Mouse (Mus musculus): ENCODE results near the gene Gm8246. TPM values are rescaled to one million over a fixed set of nuclear protein-coding genes. Genes with fewer than 3 reads are reported as not detected.
"Not testable (repeated sequence)": the region's sequence is repeated elsewhere in the genome, so short reads cannot be mapped to it uniquely, and the experiment has no call there.

The Gm8246 gene
- polyA plus RNA-seq (2014; fragmentation: Nextera tagmentation; extraction: Ambion mirVana), result not detected in 2 replicates

GRCm38 (mm10) chr14:5477730-5478129 lies at the start of gene Gm8246:
Gene Gm8246, minus strand, starts transcription at chr14:5477830.
- not testable (repeated sequence) for H3K27ac ChIP-seq (ENCODE audit: low read depth, low read length)

GRCm38 (mm10) chr14:5501374-5501773 lies 23.7 kb upstream of the Gm8246 start, which contains the start of gene Gm3488:
Gene Gm3488, plus strand, starts transcription at chr14:5501674.
- H3K4me1 ChIP-seq (ENCODE audit: control insufficient read depth, insufficient read depth, low read length); H3K4me2 ChIP-seq; H3K9me3 ChIP-seq (replicated peaks; ENCODE audit: control insufficient read depth, low read length); H3K4me3 ChIP-seq (ENCODE audit: low read depth, low read length); ATAC-seq (replicated peaks; ENCODE audit: insufficient number of reproducible peaks, low FRiP score, low TSS enrichment); H3K27me3 ChIP-seq (ENCODE audit: control insufficient read depth, insufficient read depth, low read length); H3K36me3 ChIP-seq (ENCODE audit: control insufficient read depth, insufficient read depth, low read length); H3K9ac ChIP-seq (ENCODE audit: low read depth, low read length); H3K27ac ChIP-seq (ENCODE audit: low read depth, low read length): not testable (repeated sequence)
- no CpG with 5 or more reads among the region's 35 CpGs for WGBS (ENCODE audit: insufficient replicate concordance)

More at GRCm38 (mm10) chr14:5477730-5478129, at the start of gene Gm8246:
- H3K36me3 ChIP-seq (ENCODE audit: control insufficient read depth, insufficient read depth, low read length); H3K4me2 ChIP-seq; ATAC-seq (replicated peaks; ENCODE audit: insufficient number of reproducible peaks, low FRiP score, low TSS enrichment); H3K4me1 ChIP-seq (ENCODE audit: control insufficient read depth, insufficient read depth, low read length); H3K4me3 ChIP-seq (ENCODE audit: low read depth, low read length); H3K27me3 ChIP-seq (ENCODE audit: control insufficient read depth, insufficient read depth, low read length); H3K9me3 ChIP-seq (replicated peaks; ENCODE audit: control insufficient read depth, low read length); H3K9ac ChIP-seq (ENCODE audit: low read depth, low read length): not testable (repeated sequence)
- no CpG with 5 or more reads among the region's 3 CpGs for WGBS (ENCODE audit: insufficient replicate concordance)

GRCm38 (mm10) chr14:5483907-5484306 lies 6.3 kb upstream of the Gm8246 start, which contains the start of gene Gm3187:
Gene Gm3187, plus strand, starts transcription at chr14:5484207.
- not testable (repeated sequence) for H3K4me1 ChIP-seq (ENCODE audit: control insufficient read depth, insufficient read depth, low read length); H3K27ac ChIP-seq (ENCODE audit: low read depth, low read length); H3K27me3 ChIP-seq (ENCODE audit: control insufficient read depth, insufficient read depth, low read length); H3K9ac ChIP-seq (ENCODE audit: low read depth, low read length); H3K9me3 ChIP-seq (replicated peaks; ENCODE audit: control insufficient read depth, low read length); H3K4me3 ChIP-seq (ENCODE audit: low read depth, low read length); H3K36me3 ChIP-seq (ENCODE audit: control insufficient read depth, insufficient read depth, low read length); ATAC-seq (replicated peaks; ENCODE audit: insufficient number of reproducible peaks, low FRiP score, low TSS enrichment); H3K4me2 ChIP-seq
- 81% methylated on average over 4 of the region's 5 CpGs for WGBS (ENCODE audit: insufficient replicate concordance)

GRCm38 (mm10) chr14:5460469-5460868 lies 17.2 kb downstream of the Gm8246 start:
- no CpG with 5 or more reads among the region's 19 CpGs for WGBS (ENCODE audit: insufficient replicate concordance)

DNA sequence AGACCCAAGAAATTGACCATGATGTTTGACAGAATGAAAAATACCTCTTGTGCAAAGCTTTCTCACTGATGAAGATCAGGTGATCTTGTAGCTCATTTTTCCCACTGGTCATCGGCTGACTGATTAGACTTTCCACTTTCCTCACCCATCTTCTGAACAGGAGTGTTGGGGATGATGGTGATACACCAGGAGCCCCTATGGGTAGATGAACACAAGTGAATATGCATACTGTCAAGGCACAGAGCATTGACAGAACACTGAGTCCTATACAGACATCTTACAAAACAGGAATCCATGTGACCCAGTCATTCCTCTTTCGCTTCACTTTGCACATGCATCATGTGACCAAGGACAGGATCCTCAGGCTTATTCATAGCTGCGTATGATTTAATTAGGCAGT lies 22.3 kb downstream of the Gm8246 start, which contains the start of gene Gm3194:
TSS of gene Gm3194 (minus strand) at position 101 of the 400 bp plus-strand sequence.
- not testable (repeated sequence) for H3K4me2 ChIP-seq; H3K4me3 ChIP-seq (ENCODE audit: low read depth, low read length); H3K36me3 ChIP-seq (ENCODE audit: control insufficient read depth, insufficient read depth, low read length); ATAC-seq (replicated peaks; ENCODE audit: insufficient number of reproducible peaks, low FRiP score, low TSS enrichment); H3K4me1 ChIP-seq (ENCODE audit: control insufficient read depth, insufficient read depth, low read length); H3K27ac ChIP-seq (ENCODE audit: low read depth, low read length); H3K9me3 ChIP-seq (replicated peaks; ENCODE audit: control insufficient read depth, low read length); H3K9ac ChIP-seq (ENCODE audit: low read depth, low read length); H3K27me3 ChIP-seq (ENCODE audit: control insufficient read depth, insufficient read depth, low read length)
- WGBS (ENCODE audit: insufficient replicate concordance), result no CpG with 5 or more reads among the region's 3 CpGs

More at GRCm38 (mm10) chr14:5460469-5460868, 17.2 kb downstream of the Gm8246 start:
- H3K27me3 ChIP-seq (ENCODE audit: control insufficient read depth, insufficient read depth, low read length); H3K9me3 ChIP-seq (replicated peaks; ENCODE audit: control insufficient read depth, low read length); ATAC-seq (replicated peaks; ENCODE audit: insufficient number of reproducible peaks, low FRiP score, low TSS enrichment); H3K4me1 ChIP-seq (ENCODE audit: control insufficient read depth, insufficient read depth, low read length); H3K36me3 ChIP-seq (ENCODE audit: control insufficient read depth, insufficient read depth, low read length); H3K27ac ChIP-seq (ENCODE audit: low read depth, low read length); H3K4me3 ChIP-seq (ENCODE audit: low read depth, low read length); H3K4me2 ChIP-seq; H3K9ac ChIP-seq (ENCODE audit: low read depth, low read length): not testable (repeated sequence)

Other genes with a start within 250 kb of the Gm8246 start
- gene Gm3526, start 217.2 kb downstream of the Gm8246 start, polyA plus RNA-seq (2014; fragmentation: Nextera tagmentation; extraction: Ambion mirVana), result 0.13 TPM in 1 of 2 replicates, not detected in the other
- not detected in 2 replicates for gene Gm3542, start 142.9 kb downstream of the Gm8246 start, polyA plus RNA-seq (2014; fragmentation: Nextera tagmentation; extraction: Ambion mirVana)
- not detected in 2 replicates for gene Gm3500, start 88.8 kb downstream of the Gm8246 start, polyA plus RNA-seq (2014; fragmentation: Nextera tagmentation; extraction: Ambion mirVana)
- gene Gm3194, start 22.4 kb downstream of the Gm8246 start, polyA plus RNA-seq (2014; fragmentation: Nextera tagmentation; extraction: Ambion mirVana), result 0.44 and 0.66 TPM in 2 replicates
- gene Gm3187, start 6.4 kb upstream of the Gm8246 start, polyA plus RNA-seq (2014; fragmentation: Nextera tagmentation; extraction: Ambion mirVana), result not detected in 2 replicates
- gene Gm3488, start 23.8 kb upstream of the Gm8246 start, polyA plus RNA-seq (2014; fragmentation: Nextera tagmentation; extraction: Ambion mirVana), result 1.9 and 2.2 TPM in 2 replicates
- gene Gm3532, start 60.7 kb upstream of the Gm8246 start, polyA plus RNA-seq (2014; fragmentation: Nextera tagmentation; extraction: Ambion mirVana), result not detected in 2 replicates
- gene Gm8265, start 155.2 kb upstream of the Gm8246 start, polyA plus RNA-seq (2014; fragmentation: Nextera tagmentation; extraction: Ambion mirVana), result not detected in 2 replicates
- gene Gm9603, start 209.6 kb upstream of the Gm8246 start, polyA plus RNA-seq (2014; fragmentation: Nextera tagmentation; extraction: Ambion mirVana), result not detected in 2 replicates

All from heart, embryonic 11.5 days (tissue).